Mouse (Mus musculus) naive thymus-derived CD4-positive, alpha-beta T cell, adult 2 months (primary cell): ENCODE measurements around the gene Mtg2.

ENCODE experiments used
- DNase-seq: peaks from one replicate; pipeline ENCODE4 v3.0.0-alpha.2; 2011; ENCODE audit warnings: low read depth

Mtg2 gene

DNA sequence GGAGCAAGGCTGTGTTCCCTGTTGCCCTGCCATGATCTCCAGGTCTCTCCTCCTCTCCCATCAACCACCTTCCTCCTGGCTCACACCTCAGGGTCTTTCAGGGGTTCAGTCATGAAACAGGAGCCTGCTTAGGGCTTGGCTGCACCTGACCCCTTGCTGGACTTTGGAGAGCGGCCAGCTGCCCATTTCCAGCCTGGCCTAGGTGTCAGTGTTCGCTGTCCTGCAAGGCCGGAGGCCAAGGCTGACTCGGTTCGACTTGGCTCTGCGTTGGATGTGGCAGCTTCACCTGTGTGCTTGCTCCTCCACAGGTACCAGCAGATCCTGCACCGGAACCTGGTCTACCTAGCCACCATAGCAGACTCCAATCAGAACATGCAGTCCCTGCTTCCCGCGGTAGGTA lies 17.4 kb upstream of the Mtg2 start:
- DNase-seq = no peak

DNA sequence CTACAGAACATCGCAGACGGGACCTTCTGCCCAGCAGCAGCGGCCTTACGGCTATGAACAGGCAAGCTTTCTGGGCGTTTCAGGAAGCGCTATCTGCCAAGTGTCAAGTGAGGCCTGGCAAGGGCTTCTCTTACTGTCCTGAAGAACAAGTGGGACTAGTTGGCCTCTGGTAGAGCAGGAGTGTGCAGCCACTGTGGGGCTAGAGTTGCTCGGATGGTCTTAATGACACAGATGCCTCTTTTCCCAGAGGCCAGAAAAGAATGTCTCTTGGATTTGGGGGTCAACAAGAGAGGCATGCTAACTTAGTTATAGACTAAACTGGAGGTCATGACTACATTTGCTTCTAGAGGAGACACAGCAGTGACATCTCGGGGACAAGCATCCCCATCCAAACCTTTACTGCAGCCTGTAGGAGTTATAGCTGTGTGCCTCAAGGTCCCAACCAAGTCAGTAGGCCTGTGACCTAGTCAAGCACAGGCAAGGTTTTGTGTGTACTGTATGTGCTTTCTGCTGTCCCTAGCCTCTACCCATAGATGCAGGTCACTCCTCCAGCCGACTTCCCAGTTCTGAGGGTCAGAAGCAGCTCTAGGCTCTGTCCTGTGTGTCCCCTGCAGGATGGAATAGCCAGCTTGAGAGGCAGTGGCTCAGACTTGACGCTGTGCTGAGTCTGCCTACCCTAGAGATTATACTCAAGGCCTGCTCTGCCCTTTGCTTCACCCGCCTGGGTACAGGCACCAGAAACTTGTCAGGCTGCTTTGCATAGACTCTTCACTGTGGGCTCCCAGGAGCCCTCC lies 6.9 kb upstream of the Mtg2 start:
- DNase-seq = no peak

DNA sequence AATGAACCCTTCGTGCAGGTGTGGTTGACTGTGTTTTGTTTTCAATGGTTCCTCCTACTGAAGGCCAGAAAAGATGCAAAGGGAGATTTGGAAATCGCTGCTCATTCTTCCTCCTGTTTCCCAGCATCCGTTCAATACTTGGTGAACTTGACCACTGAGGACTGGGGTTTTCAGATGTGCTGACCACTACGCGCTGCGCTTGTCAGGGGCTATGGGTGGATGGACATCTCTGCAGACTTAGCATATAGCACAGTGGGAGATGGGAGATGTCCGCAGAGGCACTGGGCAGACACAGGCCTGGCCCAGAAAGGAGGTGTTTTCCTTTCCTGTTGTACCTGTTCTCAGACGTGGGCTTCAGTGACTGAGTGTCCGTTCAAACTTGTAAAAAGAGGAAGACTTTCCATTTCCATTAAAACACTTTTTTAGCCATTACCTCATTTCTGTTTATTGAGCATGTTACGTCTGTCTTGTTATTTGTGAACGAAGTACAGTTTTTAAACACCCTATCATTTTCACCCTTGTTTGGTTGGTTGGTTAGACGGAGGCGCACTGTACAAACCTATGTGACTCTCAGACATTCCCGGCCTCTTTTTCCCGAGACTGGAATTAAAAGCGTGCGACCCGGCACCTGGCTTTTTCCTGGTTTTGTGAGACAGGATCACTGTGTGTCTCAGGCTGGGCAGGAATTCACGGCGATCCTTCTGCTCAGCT lies 463 bp upstream of the Mtg2 start:
- DNase-seq = no peak

DNA sequence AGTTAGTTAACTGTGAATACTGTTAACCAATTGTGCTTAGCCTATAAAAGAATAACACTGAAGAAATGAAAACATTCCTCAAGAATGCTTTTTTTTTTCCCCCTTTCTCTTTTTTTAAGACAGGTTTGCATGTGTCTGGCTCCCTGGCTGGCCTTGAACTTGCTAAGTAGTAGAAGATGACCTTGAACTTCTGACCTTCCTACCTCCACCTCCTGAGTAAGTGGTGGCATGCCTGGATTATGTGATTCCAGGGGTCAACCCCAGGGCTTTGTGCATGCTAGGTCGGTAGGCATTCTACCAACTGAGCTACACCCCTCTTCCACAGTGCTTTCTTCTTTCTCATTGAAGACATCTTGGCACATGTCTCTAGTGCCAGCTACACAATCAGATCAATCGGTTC lies 1.3 kb downstream of the Mtg2 start:
- peak; percentile 10 for DNase-seq

DNA sequence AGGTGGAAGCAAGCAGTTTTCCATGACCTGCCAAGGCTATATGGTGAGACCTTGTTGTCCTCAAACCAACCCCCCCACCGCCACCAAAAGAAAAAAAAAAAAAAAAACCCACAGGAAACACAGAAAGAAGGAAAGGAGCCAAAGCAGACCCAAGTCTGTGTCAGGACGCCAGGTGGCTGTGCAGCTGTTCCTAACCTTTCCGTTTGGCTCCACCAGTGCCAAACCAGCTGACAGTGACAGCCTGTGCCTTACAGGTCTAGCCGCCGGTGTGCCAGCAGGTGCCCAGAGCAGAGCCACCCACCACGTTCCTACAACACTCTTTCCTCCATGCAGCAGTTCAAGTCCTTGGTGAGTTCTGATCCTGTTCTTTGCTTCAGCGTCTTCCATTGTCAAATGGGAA lies 2.5 kb downstream of the Mtg2 start:
- DNase-seq = no peak

DNA sequence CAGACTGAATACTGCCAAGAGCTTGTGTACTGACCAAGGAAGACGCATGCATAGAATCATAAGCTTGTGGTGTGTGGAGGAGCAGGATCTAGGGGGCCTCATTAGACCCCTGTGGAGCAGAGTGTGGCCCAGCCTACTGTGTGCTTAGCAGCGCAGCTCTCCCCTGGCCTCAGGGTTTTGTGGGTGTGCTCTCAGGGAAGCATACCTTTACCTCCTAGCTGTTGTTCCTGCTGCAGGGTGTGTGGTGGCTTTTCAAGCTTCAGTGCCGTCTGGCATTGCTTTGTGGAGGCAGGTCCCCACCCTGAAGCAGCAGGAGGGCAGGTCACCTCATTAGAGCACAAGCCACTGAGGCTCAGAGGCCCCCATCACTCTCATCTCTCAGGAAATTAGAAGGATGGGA lies 7.2 kb downstream of the Mtg2 start:
- DNase-seq = no peak

DNA sequence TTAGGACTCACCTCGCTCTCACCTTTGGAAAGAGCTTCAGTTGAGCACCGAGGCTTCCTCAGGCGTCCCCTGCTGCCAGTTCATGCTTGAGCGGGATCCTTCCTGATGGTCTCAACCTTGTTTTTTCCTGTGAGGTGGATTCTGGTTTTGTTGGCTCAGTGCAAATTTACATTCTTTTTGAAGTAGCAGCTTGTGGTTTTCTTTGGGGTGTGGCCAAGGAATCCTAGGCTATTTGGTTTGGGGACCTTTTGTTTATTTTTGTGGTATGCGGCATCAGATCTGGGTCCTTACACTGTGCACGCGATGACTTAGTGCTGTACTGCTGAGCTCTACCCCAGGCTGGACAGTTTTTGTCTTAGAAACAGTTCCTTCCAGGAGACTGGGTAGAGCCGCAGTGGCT lies 10.3 kb downstream of the Mtg2 start:
- DNase-seq = no peak

DNA sequence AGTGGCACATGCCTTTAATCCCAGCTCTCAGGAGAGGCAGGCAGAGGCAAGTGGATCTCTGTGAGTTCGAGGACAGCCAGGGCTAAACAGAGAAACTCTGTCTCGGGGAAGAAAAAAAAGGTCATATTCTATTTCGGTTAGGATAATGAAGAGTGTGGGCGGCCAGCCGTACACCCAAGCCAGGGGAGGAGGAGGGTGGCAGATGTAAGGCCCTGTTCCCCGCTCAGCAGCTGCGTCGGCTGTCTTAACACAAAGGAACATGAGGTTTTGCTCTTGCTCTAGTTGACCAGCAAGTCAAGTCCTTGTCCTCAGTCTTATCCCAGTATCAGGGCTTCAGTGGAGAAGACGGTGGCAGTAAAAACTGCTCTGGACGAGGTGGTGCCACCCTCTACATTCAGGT lies 12.7 kb downstream of the Mtg2 start:
- no peak for DNase-seq

DNA sequence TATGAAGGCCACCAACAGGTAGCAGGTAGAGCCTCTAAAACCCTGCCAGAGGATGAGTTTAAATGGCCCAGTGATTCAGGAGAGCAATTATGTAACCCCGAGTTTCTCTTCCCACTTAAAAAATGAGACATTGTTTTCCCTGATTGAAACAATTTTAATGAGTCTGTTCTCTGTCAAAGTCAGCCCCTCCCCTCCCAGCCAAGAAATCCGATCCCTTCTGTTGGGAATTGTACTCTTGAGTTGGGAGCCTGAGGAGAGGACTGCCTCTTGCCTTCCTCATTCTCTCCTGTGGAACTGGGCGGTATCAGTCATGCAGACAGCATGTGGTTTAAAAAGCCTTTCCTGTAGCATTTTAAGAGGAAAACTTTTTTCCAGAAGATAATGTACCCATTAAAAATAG lies 14.2 kb downstream of the Mtg2 start:
- no peak for DNase-seq

DNA sequence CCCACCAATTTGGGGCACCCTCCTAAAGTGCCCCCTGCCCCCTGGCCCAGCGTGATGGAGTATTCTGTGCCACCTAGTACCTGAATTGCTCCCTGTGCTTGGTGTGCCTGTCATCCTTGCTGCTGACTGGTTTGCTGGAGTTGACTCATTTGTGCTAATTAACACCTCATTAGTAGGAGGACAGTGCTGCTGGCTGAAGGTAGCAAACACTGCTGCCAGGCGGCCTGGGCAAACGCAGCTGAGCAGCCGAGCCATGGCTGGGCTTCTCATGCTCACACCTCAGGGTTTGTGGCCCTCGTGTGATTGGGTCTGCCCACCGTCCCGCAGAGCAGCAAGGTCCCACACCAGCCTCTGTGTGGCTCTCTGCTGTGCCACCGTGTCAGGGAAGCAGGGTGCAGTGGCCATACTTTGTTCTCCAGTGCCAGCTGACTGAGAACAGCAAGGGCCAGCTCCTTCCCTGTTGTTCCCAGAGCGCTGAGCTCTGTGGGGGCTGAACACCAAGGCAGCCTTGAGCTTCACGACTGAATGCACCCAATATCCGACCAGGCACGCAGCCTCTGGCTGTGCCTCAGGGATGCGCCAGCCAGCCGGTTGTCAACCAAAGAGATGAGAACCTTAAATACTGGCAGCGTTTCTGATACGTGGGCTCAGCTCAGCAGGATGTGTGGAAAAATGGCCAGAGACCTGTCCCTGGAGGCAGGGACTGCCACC lies 15.7 kb downstream of the Mtg2 start:
- DNase-seq = no peak

DNA sequence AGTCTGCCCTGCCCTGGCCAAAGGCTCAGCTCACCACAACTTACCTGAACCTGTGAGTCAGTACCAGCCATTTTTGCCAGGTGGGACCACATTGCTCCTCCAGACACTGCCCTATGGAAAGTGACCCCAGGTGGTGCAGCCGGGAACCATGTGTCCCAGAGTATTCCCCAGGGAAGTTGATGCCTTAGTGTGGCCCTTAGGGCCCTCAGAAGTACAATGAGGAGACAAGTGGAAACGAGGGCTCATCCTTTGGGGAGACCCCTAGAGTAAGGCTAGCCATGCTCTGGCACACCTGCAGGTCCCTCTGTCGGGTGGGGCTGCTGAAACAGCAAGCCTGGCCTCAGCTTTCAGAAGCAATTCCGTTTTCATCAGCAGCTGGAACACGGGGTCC lies 16.2 kb downstream of the Mtg2 start:
- DNase-seq = no peak

DNA sequence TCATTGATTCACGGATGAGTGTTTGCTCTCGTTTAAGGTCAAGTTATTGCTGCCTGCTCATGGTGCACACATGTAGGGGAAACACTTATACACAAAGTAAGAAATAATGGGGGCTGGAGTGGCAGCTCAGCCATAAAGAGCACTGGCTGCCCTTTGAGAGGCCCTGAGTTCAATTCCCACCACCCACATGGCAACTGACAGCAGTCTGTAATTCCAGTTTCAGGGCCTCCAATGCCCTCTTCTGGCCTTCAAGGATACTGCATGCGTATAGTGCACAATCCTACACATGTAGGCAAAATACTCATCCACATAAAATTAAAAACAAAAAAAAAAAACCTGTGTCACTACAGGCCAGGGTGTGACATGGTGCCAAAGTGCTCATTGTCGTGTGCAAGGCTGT lies 17.1 kb downstream of the Mtg2 start:
- no peak for DNase-seq

DNA sequence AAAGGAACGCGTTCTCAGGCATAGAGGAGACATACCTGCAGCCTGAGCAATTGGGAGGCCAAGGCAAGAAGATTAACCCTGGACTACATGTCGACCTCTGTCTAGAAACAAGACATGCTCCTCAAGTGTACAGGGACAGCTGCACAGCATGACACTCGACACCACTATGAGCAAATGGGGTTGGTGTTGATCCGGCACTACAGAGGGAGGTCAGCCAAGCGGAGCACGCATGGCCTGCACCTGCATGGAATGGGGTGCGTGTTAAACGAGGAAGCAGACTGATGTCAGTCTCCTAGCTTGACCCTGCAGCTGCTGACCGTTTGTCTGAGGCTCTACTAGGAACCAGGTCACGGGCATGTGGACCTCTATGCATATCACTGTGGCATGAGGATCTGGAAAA lies 19.9 kb downstream of the Mtg2 start:
- DNase-seq = no peak

DNA sequence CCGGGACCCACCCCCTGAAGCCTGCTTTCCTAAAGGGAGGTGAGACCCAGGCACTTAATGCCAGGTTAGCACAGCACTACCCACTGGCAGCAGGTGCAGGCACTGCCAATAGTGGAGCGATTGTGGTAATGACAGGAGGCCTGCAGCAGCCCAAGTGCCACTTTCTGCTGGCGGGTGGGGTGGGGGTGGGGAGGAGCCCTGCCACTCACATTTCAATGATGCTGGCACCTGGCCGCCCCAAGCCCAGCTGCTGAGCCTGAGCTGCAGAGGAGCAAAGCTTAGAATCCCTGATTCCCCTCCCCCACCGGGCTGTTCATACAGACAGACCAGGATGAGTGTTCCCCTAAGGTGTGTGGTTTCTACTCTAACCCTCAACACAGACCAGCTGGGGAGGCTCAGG lies 25.3 kb downstream of the Mtg2 start:
- no peak for DNase-seq

DNA sequence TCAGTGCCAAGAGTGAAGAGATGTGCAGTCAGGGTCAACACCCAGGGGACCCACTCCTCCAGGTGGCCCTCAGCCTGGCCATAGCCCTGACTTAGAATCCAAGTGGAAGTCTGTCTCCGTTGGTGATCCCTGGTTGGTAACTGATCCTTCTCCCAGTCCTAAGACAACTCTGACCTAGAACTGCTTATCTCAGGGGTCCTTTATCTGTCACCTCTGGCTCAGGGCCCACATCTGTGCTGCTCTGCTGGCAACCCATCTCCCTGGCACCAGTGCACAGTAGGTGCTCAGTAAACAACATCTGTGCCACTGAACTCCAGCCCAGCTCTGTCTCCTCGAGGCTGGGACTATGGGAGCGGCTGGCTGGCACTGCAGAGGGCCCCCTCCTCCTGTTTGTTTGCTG lies 27.2 kb downstream of the Mtg2 start:
- DNase-seq = no peak

DNA sequence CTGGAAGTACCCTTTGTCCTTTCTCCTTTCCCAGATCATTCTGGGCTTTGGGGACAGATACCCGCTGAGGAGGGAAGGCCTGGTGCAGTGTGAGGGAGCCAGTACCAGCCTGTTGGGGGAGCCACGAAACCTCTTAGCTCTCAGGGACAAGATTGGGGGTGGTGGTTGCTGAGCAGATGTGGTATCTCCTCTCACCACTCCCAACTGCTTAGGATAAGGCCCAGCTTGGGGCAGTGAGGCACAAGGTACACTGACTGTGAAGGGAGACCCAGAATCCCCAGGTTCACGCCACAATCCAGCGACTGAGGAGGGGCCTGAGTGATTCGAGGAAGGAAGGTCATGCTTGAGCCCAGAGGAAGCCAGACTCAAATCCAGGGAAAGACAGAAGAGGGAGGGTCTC lies 27.8 kb downstream of the Mtg2 start:
- DNase-seq = no peak

DNA sequence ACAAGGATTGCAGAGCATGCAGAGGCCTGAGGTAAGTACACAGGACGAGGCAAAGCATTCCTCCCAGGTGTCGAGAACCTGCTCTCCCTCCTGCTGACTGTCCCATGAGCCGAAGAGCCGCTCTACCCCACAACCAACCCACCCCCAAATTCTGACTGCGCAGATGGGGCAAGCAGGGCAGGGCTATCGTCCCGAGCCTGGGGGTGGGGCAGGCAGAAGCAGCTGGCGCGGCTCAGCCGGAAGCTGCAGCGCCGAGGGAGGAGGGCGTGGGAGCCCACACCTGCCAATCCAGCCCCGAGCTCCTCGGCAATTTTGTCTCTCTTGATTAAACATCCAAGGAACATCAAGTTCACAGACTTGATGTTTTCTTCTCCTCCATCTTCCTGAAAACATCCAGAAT lies 29.1 kb downstream of the Mtg2 start:
- peak; percentile 33 for DNase-seq

DNA sequence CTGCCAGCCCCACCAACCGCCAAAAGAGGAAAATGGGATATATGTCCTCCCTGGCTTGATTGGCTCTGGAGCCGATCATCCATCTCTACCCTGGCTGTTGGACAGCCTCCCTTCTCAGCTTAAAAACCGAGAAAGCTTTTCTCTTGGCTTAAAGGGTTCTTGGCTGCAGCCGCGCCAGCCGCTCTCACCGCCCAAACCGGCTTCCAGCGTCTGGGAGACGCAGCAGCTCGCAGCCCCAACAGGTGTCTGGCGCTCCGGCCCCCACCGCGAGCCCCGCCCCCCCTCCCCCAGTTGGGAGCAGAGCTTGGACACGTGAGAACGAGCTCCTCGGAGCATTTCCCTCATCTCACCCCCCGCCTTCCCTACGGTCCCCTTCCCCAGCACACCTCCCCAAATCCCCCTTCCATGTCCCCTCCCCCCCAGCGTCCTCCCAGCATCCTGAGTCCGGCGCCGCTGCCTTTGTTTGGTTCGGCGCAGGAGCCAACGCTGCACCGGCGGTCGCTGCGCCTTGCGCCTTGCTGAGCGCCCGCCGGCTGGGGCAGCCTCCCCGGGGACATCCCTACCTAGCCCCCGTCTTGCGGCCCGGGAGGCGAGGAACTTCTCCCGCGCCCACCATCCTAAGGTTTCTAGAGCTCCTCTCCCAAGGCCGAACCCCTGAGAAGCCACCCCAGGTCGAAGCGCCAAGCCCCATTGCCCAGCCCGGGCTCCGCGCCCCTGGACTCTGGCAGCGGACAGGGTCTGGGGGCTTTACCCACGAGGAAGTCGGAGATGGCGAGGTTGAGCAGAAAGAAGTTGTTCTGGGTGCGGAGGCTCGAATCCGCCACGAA lies 33.0 kb downstream of the Mtg2 start:
- no peak for DNase-seq

DNA sequence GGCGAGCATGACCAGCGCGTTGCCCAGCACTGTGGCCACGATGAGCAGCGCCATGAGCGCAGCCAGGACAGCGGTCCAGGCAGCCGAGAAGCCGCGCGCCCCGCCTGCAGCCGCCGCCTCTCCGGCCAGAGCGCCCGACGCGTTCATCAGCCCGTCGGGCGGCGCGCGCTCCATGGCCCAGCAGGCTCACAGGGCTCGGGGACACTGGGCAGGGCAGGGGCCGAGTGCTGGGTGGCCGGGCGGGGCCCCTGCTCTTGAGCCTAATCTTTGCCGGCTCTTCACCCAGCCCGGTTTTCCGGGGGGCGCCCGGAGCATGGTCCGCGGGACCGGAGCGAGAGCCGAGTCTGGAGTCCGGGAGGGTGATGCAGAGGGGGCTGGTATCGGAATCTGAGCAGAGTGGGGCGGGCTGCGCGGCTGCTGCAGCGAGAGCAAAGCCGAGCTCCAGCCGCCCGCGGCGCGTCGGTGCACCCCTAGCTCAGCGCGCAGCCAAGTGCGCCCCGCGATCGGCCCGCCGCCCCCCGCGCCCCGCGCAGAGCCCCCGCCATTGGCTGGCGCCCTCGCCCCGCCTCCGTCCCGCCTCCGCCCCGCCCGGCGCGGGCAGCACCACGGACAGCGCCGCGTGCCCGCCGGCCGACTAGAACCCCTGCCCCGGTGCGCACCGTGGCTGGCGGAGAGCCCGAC lies 33.7 kb downstream of the Mtg2 start, which contains the start of gene Hrh3:
Gene Hrh3, minus strand, starts transcription at position 511 of the 681 bp plus-strand sequence.
- peak; percentile 15 for DNase-seq

DNA sequence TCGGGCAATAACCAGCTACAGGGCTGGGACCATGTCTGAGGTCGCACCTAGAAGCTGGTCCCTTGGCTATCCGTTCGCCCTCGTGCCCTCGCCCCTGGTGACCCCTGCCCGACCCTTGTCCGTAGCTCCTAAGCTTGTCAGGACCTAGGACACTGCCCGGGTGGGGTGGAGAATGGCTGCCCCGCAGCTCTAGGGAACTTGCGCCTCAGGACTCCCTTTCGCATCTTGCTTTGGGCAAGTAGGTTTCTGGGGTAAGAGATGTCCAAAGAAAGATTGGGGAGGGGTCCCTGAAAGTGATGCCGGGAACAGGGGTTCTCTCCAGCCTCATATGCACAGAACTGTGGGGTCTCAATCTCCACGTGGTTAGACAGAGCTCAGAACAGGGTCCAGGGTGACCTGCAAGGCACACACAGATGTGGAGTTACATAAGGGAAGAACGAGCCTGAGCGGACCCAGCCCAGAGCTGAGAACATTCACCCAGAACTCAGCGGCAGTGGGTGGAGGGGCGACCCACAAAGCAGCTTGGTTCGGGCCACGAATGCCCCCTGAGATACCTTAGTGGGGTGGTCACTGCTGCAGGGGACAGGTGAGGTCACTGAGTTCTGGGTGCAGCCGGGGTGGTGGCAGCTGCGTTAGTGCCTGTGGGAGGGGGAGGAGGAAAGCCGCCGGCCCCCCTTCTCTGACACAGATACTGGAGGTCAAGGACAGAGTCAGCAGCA lies 34.4 kb downstream of the Mtg2 start:
- peak; percentile 52 for DNase-seq
